Mouse (Mus musculus) testis, adult 2 months (tissue): Measurements from ENCODE around the gene Nt5dc2.

ENCODE experiments used
- CTCF ChIP-seq: fragments of 200-500 bp; IDR thresholded peaks from 2 replicates; pipeline ENCODE4 v1.5.1; 2012; ENCODE audit warnings: low read depth, mild to moderate bottlenecking, inconsistent platforms, low read length, moderate library complexity; ENCODE audit not compliant: control insufficient read depth, insufficient read depth, insufficient replicate concordance
- POLR2A ChIP-seq: fragments of 200-500 bp; IDR thresholded peaks from 2 replicates; pipeline ENCODE4 v1.6.1; 2012; ENCODE audit warnings: low read depth, mild to moderate bottlenecking, inconsistent platforms, low read length, moderate library complexity; ENCODE audit not compliant: control insufficient read depth

DNA sequence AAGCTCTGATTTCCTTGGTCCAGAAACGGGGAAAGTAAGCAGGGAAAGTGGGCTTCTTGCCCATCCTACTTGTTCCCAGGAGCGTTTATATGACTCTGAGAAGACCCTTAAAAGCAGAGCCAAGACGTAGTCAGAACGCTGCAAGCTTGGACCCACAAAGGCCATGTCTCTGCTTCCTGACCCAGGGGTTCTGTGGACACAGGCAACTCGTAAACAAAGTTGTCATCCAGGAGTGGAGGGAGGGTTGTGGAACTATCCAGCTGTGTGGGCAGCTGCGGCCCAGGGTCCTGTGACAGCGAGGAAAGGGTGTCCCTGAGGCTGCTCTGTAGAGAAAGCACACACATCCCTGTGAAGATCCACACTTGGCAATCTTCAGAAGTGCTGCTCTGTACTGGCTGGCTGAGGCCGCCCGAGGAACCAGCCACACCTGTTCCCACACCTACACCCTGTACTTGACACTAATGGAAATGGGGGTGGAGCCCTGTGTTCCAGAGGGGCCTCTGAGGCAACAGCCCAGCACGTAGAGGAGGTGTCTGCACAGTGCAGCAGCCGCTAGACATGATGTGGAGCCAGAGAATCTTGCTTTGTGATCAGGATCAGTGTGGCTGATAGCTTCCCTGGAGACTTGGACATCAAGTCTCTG, 2.3 kb downstream of the Nt5dc2 start:
- no peak for TF ChIP-seq POLR2A
- no peak for TF ChIP-seq CTCF
